Mouse (Mus musculus): ENCODE data around the gene Olfr60.

GRCm38 (mm10) chr7:140376231-140376630 is 14.8 kb upstream of the Olfr60 start, which contains the start of gene Olfr530:
- TF ChIP-seq CTCF (IDR thresholded peaks at IDR 0.05; ENCODE audit: borderline replicate concordance, insufficient read depth, low read length): no peak
- TF ChIP-seq POLR2A (IDR thresholded peaks at IDR 0.05; ENCODE audit: low read depth, low read length): no peak

Measured in embryonic fibroblast, embryonic 13.5 days (primary cell).